Mouse (Mus musculus) neural tube, embryonic 12.5 days (tissue): ENCODE results near the gene Satb1. TPM values are rescaled to one million over a fixed set of nuclear protein-coding genes. Genes with fewer than 3 reads are reported as not detected.
A peak's percentile ranks its signal among the peaks of the same experiment; 100 is the strongest.

Experiments
- ATAC-seq: fragments of 200-750 bp; cut with Nextera tagmentation; 2 replicates; pipeline ENCODE4 v1.8.0; 2017; ENCODE audit warnings: low read depth, mild to moderate bottlenecking, moderate TSS enrichment, moderate library complexity; ENCODE audit not compliant: low FRiP score
- H3K27ac ChIP-seq: fragments of 300-500 bp; sonication (generic); 2 replicates; pipeline ENCODE4 v1.5.1; 2016
- H3K27me3 ChIP-seq: fragments of 300-500 bp; sonication (generic); replicated peaks from 2 replicates; pipeline ENCODE4 v1.6.1; 2016; ENCODE audit warnings: mild to moderate bottlenecking
- H3K36me3 ChIP-seq: fragments of 300-500 bp; sonication (generic); 2 replicates; pipeline ENCODE4 v1.6.1; 2016; ENCODE audit warnings: mild to moderate bottlenecking
- H3K4me1 ChIP-seq: fragments of 300-500 bp; sonication (generic); 2 replicates; pipeline ENCODE4 v1.6.1; 2016
- H3K4me2 ChIP-seq: fragments of 300-500 bp; sonication (generic); replicated peaks from 2 replicates; pipeline ENCODE4 v1.6.1; 2016; ENCODE audit warnings: mild to moderate bottlenecking
- H3K4me3 ChIP-seq: fragments of 300-500 bp; sonication (generic); 2 replicates; pipeline ENCODE4 v1.5.1; 2016
- H3K9ac ChIP-seq: fragments of 300-500 bp; sonication (generic); 2 replicates; pipeline ENCODE4 v1.6.1; 2016; ENCODE audit warnings: mild to moderate bottlenecking
- H3K9me3 ChIP-seq: fragments of 300-500 bp; sonication (generic); 2 replicates; pipeline ENCODE4 v1.6.1; 2016; ENCODE audit warnings: mild to moderate bottlenecking
- WGBS: fragments of 180-500 bp; shearing (Covaris S2); methylation state at CpG from one replicate; pipeline ENCODE4 v1.1.7; 2016; 5-methylcytosine and 5-hydroxymethylcytosine counted together
- polyA plus RNA-seq: library from polyadenylated mRNA; unstranded; fragments of >200 nt; fragmentation: Nextera tagmentation; extraction: Ambion mirVana; gene quantifications from 2 replicates; pipeline ENCODE4 v1.2.1, GENCODE M21; 2016

Satb1 gene
- polyA plus RNA-seq, 1 experiment from 2014 or later: 36.5 TPM

- WGBS: 79% methylated on average over 17 of the region's 17 CpGs
- H3K27me3 ChIP-seq: no peaks in the 10 kb centered on the region
- no peak overlapping the region for H3K4me3 ChIP-seq
- H3K9me3 ChIP-seq: no peaks in the 10 kb centered on the region
- H3K36me3 ChIP-seq: peaks cover 10% of the 10 kb centered on the region; the same call in 1 of the 2 replicates
- no peaks in the 10 kb centered on the region for H3K4me1 ChIP-seq
- H3K27ac ChIP-seq: no peak overlapping the region
- H3K9ac ChIP-seq: no peak overlapping the region
- H3K4me2 ChIP-seq: peak overlapping the region; percentile 43; the same call in 1 of the 2 replicates
- ATAC-seq: no peak; the same call in 1 of the 2 replicates
These were observed 72.0 kb downstream of the Satb1 start for GRCm38 (mm10) chr17:51760997-51761655.

DNA sequence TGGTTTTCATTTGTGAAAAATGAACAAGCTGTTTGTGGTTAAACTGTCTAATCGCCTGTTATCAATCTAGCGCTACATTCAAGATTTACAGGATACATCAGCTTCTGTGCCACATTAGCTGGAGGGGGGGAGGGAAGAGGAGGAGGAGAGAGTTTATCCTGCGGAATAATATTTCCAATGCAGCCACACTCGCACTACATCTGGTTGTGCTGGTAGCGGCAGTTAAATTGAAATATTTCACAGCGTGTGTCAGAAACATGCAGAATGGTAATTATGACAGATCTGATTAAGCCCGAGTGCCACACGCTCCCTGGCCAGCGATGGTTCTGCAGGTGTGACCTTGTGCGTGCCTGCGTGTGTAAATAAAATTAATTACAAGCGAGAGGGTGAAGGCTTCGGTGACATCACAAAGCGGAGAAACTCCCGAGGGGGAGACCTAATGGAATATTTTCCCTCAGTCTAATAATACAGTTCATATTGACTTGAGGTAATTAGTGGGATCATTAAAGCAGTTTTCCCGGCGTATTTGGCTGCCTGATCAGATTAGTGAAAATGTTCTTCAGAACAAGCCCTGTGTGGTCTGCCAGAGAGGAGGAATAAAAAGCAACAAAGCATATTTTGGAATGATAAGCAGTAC is 72.7 kb downstream of the Satb1 start:
- WGBS: 58% methylated on average over 17 of the region's 17 CpGs
- Histone ChIP-seq H3K27ac (no peak overlapping the region), H3K4me2 (peak overlapping the region; percentile 43), H3K4me3 (0 out of 2 replicates have a peak overlapping the region, but pooled peaks have one; percentile 2), H3K36me3 (0 out of 2 replicates have a peak, but pooled peaks cover 7% of the 10 kb centered on the region), H3K4me1 (no peaks in the 10 kb centered on the region), H3K9me3 (no peaks in the 10 kb centered on the region), H3K9ac (no peak overlapping the region), H3K27me3 (no peaks in the 10 kb centered on the region)
- peak; percentile 74 for ATAC-seq

- Histone ChIP-seq H3K4me2 (no peak overlapping the region), H3K9me3 (no peaks in the 10 kb centered on the region), H3K9ac (no peak overlapping the region), H3K27ac (no peak overlapping the region), H3K36me3 (0 out of 2 replicates have a peak, but pooled peaks cover 7% of the 10 kb centered on the region), H3K4me1 (no peaks in the 10 kb centered on the region), H3K27me3 (no peaks in the 10 kb centered on the region), H3K4me3 (no peak overlapping the region)
- no peak for ATAC-seq
- 87% methylated on average over 4 of the region's 4 CpGs for WGBS
These were observed 73.6 kb downstream of the Satb1 start for GRCm38 (mm10) chr17:51759509-51759908.

DNA sequence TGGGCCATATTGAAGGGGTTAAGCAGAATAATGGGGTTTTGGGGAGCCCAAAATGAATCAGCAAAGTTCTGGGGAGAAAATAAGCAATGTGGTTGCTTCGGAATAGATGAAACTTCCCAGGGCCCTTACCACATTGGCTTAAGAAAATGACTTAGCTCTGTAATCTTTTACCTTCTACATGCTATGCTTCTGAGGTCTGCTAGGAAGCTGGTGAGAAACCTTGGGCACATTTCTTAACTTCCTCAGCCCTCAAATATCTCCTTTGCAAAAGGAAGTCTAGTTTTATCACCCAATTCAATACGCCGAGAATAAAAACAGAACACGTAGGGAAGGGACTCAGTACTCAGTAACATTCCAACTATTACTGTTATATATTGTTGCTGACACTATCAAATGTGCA is 80.9 kb downstream of the Satb1 start:
- H3K9me3 ChIP-seq: no peaks in the 10 kb centered on the region
- H3K4me2 ChIP-seq: no peak overlapping the region
- H3K4me3 ChIP-seq: no peak overlapping the region
- no peaks in the 10 kb centered on the region for H3K4me1 ChIP-seq
- H3K9ac ChIP-seq: no peak overlapping the region
- H3K36me3 ChIP-seq: no peaks in the 10 kb centered on the region
- WGBS: 93% methylated on average over 4 of the region's 4 CpGs
- no peaks in the 10 kb centered on the region for H3K27me3 ChIP-seq
- no peak overlapping the region for H3K27ac ChIP-seq
- ATAC-seq: no peak

DNA sequence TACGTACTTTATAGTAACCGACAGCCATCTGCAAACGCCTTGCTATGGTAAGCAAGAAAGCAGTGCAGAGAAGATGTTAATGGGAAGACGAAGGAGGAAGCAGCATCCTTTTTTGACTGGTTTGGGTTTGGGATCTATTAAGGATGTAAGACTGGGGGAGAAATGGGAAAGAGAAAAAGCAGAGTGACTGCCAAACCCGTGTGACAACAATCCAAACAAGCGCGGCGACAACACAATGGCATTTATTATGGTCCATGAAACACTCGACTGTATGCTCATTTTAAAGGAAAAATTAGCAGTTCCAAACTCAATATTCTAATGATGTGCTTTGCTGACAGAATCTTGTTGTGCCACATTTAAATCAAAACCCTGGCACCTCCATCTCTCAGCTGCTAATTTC is 85.9 kb downstream of the Satb1 start:
- Histone ChIP-seq H3K4me1 (no peaks in the 10 kb centered on the region), H3K4me2 (no peak overlapping the region), H3K36me3 (peaks cover 5% of the 10 kb centered on the region), H3K9me3 (no peaks in the 10 kb centered on the region), H3K27me3 (no peaks in the 10 kb centered on the region), H3K27ac (no peak overlapping the region), H3K9ac (no peak overlapping the region), H3K4me3 (no peak overlapping the region)
- ATAC-seq: no peak
- 70% methylated on average over 9 of the region's 9 CpGs for WGBS

DNA sequence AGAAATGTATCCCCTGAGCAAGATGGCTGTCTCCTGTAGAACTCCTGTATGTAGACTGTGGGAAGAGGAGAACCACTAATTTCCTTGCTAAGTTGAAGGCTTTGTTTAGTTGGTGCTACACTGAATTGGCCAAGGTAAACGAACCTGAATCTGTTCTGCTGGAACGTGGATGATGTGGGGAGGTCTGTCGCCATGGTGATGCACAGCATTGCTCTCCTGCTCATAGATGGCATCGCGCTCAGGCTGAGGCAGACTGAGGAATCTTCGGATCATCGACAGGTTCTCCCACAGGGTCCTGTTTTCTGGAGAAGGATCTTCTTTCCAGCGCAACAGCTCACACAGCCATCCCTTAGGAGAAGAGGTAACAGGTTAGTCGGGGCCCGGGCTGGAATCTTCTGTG is 90.6 kb downstream of the Satb1 start:
- H3K9me3 ChIP-seq: no peaks in the 10 kb centered on the region
- no peak overlapping the region for H3K4me2 ChIP-seq
- H3K27me3 ChIP-seq: no peaks in the 10 kb centered on the region
- H3K4me3 ChIP-seq: no peak overlapping the region
- H3K4me1 ChIP-seq: no peaks in the 10 kb centered on the region
- H3K36me3 ChIP-seq: peaks cover 29% of the 10 kb centered on the region
- H3K27ac ChIP-seq: no peak overlapping the region
- no peak overlapping the region for H3K9ac ChIP-seq
- ATAC-seq: no peak
- 80% methylated on average over 10 of the region's 10 CpGs for WGBS

GRCm38 (mm10) chr17:51741126-51741525 is 92.0 kb downstream of the Satb1 start:
- Histone ChIP-seq H3K9me3 (no peaks in the 10 kb centered on the region), H3K9ac (no peak overlapping the region), H3K27ac (no peak overlapping the region), H3K4me1 (no peaks in the 10 kb centered on the region), H3K36me3 (peaks cover 29% of the 10 kb centered on the region), H3K4me2 (no peak overlapping the region), H3K27me3 (no peaks in the 10 kb centered on the region), H3K4me3 (no peak overlapping the region)
- ATAC-seq: no peak
- WGBS: 93% methylated on average over 10 of the region's 10 CpGs

GRCm38 (mm10) chr17:51740246-51740645 is 92.8 kb downstream of the Satb1 start:
- no peak overlapping the region for H3K4me3 ChIP-seq
- H3K36me3 ChIP-seq: peaks cover 29% of the 10 kb centered on the region
- no peaks in the 10 kb centered on the region for H3K9me3 ChIP-seq
- H3K9ac ChIP-seq: no peak overlapping the region
- H3K27me3 ChIP-seq: no peaks in the 10 kb centered on the region
- H3K27ac ChIP-seq: no peak overlapping the region
- no peak overlapping the region for H3K4me2 ChIP-seq
- H3K4me1 ChIP-seq: no peaks in the 10 kb centered on the region
- no peak for ATAC-seq
- WGBS: 90% methylated on average over 15 of the region's 15 CpGs

GRCm38 (mm10) chr17:51724486-51724885 is 108.6 kb downstream of the Satb1 start:
- no peaks in the 10 kb centered on the region for H3K27me3 ChIP-seq
- no peak overlapping the region for H3K27ac ChIP-seq
- no peak overlapping the region for H3K4me2 ChIP-seq
- 40% methylated on average over 2 of the region's 2 CpGs for WGBS
- no peak overlapping the region for H3K9ac ChIP-seq
- no peak for ATAC-seq
- H3K36me3 ChIP-seq: no peaks in the 10 kb centered on the region
- no peaks in the 10 kb centered on the region for H3K4me1 ChIP-seq
- H3K9me3 ChIP-seq: no peaks in the 10 kb centered on the region
- no peak overlapping the region for H3K4me3 ChIP-seq

- H3K9me3 ChIP-seq: no peaks in the 10 kb centered on the region
- no peak overlapping the region for H3K4me2 ChIP-seq
These were observed 137.4 kb downstream of the Satb1 start for GRCm38 (mm10) chr17:51695711-51696110.

GRCm38 (mm10) chr17:51695271-51695670 is 137.8 kb downstream of the Satb1 start:
- no peak overlapping the region for H3K27ac ChIP-seq
- no peaks in the 10 kb centered on the region for H3K4me1 ChIP-seq
- H3K36me3 ChIP-seq: no peaks in the 10 kb centered on the region
- H3K9me3 ChIP-seq: no peaks in the 10 kb centered on the region
- no peaks in the 10 kb centered on the region for H3K27me3 ChIP-seq
- H3K9ac ChIP-seq: no peak overlapping the region
- 67% methylated on average over 2 of the region's 2 CpGs for WGBS
- H3K4me2 ChIP-seq: no peak overlapping the region
- ATAC-seq: no peak
- no peak overlapping the region for H3K4me3 ChIP-seq

More at GRCm38 (mm10) chr17:51695711-51696110, 137.4 kb downstream of the Satb1 start:
- Histone ChIP-seq H3K27ac (no peak overlapping the region), H3K27me3 (no peaks in the 10 kb centered on the region), H3K9ac (no peak overlapping the region), H3K4me3 (no peak overlapping the region), H3K36me3 (no peaks in the 10 kb centered on the region), H3K4me1 (no peaks in the 10 kb centered on the region)
- WGBS: 73% methylated on average over 6 of the region's 6 CpGs
- no peak for ATAC-seq

GRCm38 (mm10) chr17:51690526-51690925 is 142.6 kb downstream of the Satb1 start:
- H3K36me3 ChIP-seq: no peaks in the 10 kb centered on the region
- no peaks in the 10 kb centered on the region for H3K27me3 ChIP-seq
- no peak overlapping the region for H3K9ac ChIP-seq
- no peaks in the 10 kb centered on the region for H3K4me1 ChIP-seq
- H3K27ac ChIP-seq: no peak overlapping the region
- no peak overlapping the region for H3K4me3 ChIP-seq
- 81% methylated on average over 2 of the region's 2 CpGs for WGBS
- no peak overlapping the region for H3K4me2 ChIP-seq
- no peaks in the 10 kb centered on the region for H3K9me3 ChIP-seq
- ATAC-seq: no peak

DNA sequence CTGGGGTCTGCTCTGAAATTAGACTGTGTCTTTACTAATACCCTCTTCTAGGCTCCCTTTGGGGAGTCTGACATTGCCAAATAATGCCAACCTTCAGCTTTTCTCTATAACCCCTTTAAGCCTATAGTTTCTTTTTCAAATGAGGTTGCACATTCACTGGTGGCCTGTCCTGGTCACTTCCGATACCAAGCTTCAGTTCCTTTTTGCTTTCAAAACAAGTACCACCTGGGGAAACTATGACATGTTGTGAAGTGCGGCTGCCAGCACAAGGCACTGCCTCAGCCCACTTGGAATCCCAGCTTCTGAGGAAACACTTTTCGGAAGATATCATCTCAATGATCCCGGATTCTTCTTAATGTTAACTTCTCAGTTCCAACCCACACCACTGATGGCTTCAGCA is 145.9 kb downstream of the Satb1 start:
- Histone ChIP-seq H3K4me2 (no peak overlapping the region), H3K9ac (no peak overlapping the region), H3K36me3 (no peaks in the 10 kb centered on the region), H3K4me3 (no peak overlapping the region), H3K4me1 (no peaks in the 10 kb centered on the region), H3K9me3 (no peaks in the 10 kb centered on the region), H3K27me3 (no peaks in the 10 kb centered on the region), H3K27ac (no peak overlapping the region)
- ATAC-seq: no peak
- 93% methylated on average over 4 of the region's 4 CpGs for WGBS
